Mouse (Mus musculus) left cerebral cortex, adult 2 months (tissue): ENCODE results near the gene Rapgef4. TPM values are rescaled to one million over a fixed set of nuclear protein-coding genes. Genes with fewer than 3 reads are reported as not detected.

ENCODE experiments used
- DNase-seq, 2 experiments: peaks; one replicate each; pipeline ENCODE4 v3.0.0; 2021 to 2022; ENCODE audit warnings: low spot score in 2 of 2, mixed read lengths in 1 of 2; ENCODE audit errors: extremely low spot score in 1 of 2
- H3K27ac ChIP-seq: fragments of 200-600 bp; 2 replicates; pipeline ENCODE4 v1.8.1; 2022
- H3K4me3 ChIP-seq: fragments of 200-600 bp; 2 replicates; pipeline ENCODE4 v1.8.1; 2022
- CTCF ChIP-seq: fragments of 200-600 bp; IDR thresholded peaks from 2 replicates; pipeline ENCODE4 v1.8.1; 2022; ENCODE audit warnings: antibody characterized with exemption, mild to moderate bottlenecking, moderate library complexity
- intact Hi-C: fragments of 180-260 bp; cut with DNase I; formaldehyde crosslinking; loops from one replicate; pipeline ENCODE4 v1.15.1; 2025
- total RNA-seq, 2 experiments: library from RNA; stranded (reverse); gene quantifications; 2 replicates each; pipeline ENCODE4 v1.2.3; 2021

Gene Rapgef4
- total RNA-seq, 2 experiments from 2014 or later = 442 to 451 TPM

DNA sequence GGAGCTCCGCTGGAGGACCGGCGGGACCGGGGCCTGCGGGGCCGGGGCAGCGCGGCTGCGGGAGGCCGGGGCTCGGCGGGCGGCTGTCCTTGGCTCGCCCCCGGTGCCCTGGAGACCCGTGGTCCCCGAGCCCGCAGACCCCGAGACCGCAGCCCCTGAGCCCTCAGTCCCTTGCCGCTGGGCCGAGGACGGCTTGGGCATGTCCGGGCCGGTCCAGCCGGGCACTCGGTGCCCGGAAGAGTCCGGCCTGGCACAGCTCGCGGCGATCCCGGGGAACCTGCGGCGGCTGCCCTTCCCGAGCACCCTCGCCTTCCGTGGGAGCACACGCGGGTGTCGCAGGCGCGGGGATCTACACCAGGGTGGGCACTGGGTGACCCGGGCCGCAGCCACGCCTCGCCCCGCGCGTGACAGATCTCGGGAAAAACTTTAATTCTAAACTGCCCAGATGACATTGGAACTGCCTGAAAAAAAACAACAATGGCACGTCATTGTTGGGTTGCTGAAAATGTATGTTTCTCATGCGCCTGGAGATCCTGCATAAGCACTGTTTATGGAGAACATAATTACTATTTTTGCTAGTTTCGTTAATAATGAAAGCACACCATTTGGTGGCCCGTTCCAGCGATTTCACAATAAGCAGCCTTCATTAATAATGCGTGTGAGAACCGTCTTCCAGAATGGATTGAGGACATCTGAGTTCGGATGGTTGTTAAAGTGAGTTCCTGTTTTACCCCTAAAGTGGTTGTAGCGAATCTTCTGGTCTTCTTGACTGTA lies 305.0 kb downstream of the Rapgef4 start:
- peak overlapping the region; percentile 77 for H3K4me3 ChIP-seq
- no peak for TF ChIP-seq CTCF
- peak overlapping the region; percentile 53 for H3K27ac ChIP-seq
- DNase-seq = no peak
- intact Hi-C loops = no loop called here

DNA sequence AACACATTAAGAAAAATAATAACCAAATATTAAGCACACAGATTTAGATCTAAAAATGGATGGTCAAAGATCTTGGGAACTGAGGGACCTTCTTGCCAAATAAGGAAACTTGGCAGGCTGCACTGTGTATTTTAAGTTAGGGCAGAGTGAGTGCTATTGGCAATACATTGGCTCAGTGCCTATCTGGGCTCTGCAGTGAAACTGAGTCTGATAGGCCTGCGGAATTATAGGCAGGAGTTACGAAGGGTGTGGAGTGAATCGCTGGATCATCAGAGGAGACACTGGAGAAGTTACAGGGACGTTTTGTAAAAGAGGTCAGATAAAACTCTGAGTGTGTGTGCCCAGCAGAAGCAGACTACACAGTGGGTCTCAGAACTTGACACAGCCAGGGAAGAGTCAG lies 306.1 kb downstream of the Rapgef4 start:
- H3K27ac ChIP-seq = no peak overlapping the region
- no peak for DNase-seq
- TF ChIP-seq CTCF = no peak
- H3K4me3 ChIP-seq = no peak overlapping the region
- intact Hi-C loops = no loop called here

DNA sequence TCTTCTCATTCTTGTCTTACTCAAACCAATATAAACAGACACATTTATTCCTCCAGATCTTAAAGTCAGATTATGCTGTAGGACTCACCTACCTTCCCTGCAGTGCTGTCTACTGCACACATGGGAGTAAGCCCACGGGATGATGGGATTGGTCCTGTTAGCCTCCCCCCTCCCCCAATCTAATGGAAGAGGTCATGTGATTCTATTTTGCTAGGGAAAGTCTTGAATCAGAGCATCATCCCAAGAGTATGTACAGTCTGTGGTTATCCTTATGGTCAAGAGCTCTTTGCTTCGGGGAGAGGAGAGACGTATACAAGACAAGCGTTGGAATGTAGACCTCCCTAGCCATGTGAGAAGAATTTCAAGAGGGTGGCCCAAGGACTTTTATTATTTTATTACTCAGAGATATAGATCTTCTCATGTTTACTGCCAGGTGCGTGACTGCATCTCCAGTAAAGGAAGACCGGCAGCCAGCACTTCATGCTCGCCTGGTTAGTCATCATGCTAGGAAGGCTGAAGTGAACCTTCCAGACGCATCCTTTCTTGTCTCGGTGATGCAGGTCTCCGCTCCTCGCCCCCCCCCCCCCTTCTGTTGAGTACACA lies 308.0 kb downstream of the Rapgef4 start:
- TF ChIP-seq CTCF = no peak

DNA sequence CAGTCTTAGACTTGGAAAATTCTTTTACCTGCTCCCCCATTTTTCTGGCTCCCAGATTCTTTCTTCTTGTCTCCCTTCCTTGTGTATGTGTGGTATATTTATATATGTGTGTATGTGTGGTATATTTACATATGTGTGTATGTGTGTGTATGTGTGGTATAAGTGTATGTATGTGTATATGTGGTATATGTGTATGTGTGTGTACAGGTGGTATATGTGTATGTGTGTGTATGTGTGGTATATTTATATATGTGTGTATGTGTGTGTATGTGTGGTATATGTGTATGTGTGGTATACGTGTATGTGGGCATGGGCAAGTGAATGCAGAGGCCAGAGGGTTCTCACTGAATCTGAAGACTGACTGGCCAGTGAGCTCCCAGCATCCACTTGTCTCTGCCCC lies 310.1 kb downstream of the Rapgef4 start:
- H3K27ac ChIP-seq = no peak overlapping the region
- no peak for TF ChIP-seq CTCF
- intact Hi-C loops = no loop called here
- H3K4me3 ChIP-seq = no peak overlapping the region
- no peak for DNase-seq

More for the DNA sequence above, 308.0 kb downstream of the Rapgef4 start:
- H3K4me3 ChIP-seq = no peak overlapping the region
- intact Hi-C loops = no loop called here
- no peak for DNase-seq
- H3K27ac ChIP-seq = no peak overlapping the region

DNA sequence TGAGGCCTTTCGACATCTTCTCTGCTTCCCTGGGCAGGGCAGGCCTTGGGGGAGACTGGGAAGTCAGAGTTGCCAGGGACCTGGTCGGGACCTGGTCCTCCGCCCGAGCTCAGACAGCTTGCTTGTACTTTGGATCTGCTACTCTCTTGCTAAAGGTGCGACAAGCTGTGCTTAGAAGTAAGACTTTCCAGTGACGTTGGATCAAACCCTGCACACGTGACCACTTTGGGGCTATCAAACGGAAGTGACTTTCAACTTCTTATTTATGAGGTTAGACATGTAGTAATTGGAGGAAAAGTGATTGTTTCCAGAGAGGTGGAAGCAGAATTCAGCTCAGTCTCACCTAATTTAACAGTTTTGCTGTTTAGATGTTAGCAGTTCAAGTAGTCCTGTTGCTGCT lies 311.5 kb downstream of the Rapgef4 start:
- no peak overlapping the region for H3K4me3 ChIP-seq
- TF ChIP-seq CTCF = no peak
- H3K27ac ChIP-seq = no peak overlapping the region
- intact Hi-C loops = no loop called here
- DNase-seq = no peak

DNA sequence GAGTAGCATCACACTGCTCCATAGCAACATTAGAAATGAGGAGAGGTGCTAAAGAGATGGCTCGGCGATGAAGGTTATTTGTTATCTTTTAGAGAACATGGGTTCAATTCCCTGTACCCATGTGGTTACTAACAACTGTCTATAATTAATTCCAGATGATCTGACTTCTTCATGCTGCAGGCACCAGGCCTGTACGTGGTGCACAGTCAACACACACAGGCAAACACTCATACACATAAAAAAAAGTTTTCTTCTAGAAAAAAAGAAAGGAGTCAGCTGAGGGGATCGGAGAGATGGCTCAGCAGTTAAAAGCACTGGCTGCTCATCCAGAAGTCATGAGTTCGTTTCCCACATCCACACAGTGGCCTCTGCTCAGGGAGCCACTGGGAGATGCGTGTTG lies 314.0 kb downstream of the Rapgef4 start:
- intact Hi-C loops = loop anchor here (5.0 kb wide), 1 partner anchor 58 kb away; no protein-coding TSS in a partner anchor
- no peak for DNase-seq
- H3K4me3 ChIP-seq = no peak overlapping the region
- no peak for TF ChIP-seq CTCF
- H3K27ac ChIP-seq = no peak overlapping the region

DNA sequence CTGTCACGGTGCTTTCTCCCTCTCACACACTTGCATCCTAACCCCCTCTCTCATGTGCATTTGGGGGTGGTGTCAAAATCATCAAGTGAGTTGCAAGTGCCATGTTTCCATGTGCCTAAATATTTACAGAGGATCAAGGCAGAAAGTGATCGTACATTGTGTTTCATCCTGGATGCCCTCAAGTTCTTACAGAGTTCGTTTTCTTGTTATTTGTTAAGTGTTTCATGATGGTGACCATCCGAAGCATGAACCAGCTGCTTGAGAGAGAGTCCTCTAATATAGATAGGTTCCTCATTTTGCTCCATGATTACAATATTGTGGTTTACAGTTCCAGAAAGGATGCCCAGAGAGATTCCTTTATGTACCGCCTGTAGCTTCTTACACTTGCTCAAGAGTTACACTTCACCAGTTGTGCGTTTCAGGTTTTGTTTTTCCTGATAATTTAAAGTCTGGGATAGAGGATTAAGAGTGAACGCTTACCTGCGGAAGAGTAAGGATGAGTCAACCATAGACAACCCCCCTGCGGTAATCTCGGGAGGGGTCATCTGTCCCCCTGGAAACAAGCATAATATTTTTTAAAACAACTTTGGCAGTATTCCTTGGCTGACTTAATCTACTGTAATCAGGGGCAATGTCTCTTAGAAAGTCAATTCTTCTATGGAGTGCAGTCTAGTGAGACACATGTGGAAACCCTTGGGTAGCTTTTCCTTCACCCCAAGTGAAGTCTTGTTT lies 316.1 kb downstream of the Rapgef4 start:
- intact Hi-C loops = loop anchor here (5.0 kb wide), 1 partner anchor 60 kb away; no protein-coding TSS in a partner anchor
- Histone ChIP-seq H3K27ac (no peak overlapping the region), H3K4me3 (no peak overlapping the region; the same call in 1 of the 2 replicates)
- TF ChIP-seq CTCF = no peak
- no peak for DNase-seq

DNA sequence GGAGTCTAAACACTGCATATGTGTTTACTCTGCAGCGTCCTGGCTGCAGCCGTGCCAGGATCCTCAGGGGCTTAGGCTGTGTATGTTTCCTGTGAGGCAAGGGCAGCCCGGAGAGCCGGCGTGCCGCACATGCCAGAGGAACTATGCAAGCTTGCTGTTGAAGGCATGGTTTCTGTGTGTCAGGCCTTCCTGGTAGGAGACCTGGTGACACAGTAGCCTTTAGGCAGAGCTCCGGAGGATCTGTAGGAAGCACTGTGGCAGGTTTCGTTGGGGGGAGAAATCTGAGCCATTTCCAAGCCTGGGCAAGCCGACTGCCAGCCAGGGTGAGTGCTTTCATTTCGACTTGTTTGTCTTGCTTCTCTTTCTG lies 316.7 kb downstream of the Rapgef4 start:
- peak overlapping the region; percentile 48 for H3K27ac ChIP-seq
- H3K4me3 ChIP-seq = peak overlapping the region; percentile 18
- no peak for TF ChIP-seq CTCF
- intact Hi-C loops = loop anchor here (1.0 to 5.0 kb wide), 2 partner anchors 60 to 93 kb away; no protein-coding TSS in a partner anchor
- DNase-seq = no peak

DNA sequence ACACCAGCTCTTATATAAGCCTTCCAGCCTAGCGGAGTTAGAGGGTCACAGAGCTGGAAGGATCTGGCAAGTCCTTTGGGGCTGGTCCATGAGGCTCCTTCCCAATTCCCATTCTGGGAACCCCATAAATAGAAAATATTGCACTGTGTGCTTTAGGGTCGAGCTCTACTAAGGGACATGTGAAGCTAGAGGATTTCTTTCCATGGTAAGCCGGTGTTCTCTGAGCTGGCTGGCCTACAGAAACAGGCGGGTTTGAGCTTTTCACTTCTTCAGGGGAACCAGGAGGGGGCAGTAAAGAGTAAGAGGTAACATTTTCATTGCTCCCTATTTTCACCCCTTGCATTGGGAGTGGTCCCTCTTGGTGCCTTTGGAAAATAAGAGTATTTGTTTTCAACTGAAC lies 317.4 kb downstream of the Rapgef4 start:
- peak; percentile 82 for TF ChIP-seq CTCF
- intact Hi-C loops = loop anchor here (1.0 to 5.0 kb wide), 2 partner anchors 61 to 92 kb away; no protein-coding TSS in a partner anchor
- Histone ChIP-seq H3K4me3 (peak overlapping the region; percentile 18), H3K27ac (peak overlapping the region; percentile 48; the same call in 1 of the 2 replicates)
- no peak for DNase-seq

DNA sequence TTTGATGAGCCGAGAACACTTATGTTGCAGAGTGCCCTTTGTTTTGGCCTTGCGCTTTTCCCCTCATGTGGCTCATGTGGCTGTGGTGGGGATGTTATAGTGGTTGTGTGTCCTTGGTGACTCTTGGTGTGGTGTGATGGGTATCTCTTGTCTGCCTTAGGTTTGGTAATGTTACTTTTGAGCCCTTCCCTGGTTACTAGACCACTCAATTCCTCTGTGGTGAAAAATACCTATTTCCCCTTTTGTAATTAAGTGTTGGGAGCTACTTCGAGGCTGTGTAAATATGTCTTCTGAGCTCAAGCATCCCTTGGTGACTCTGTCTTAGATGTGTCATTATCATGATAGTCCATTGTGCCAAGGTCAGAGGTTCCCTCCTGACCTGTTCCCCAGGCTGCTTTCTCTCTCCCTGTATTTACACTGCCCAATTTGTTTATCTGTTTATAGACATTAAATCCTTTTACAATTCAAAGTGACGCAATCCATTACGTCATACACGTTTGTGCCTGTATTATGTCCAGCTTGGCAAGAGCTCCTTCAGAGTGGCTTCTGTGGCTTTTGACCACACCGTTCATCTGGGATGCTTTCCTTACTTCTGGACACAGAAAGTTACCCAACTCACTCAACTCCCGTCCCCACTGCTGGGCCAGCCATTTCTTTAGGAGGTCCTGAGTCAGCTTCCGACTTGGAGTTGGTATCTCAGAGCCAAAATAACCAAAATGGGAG lies 320.3 kb downstream of the Rapgef4 start:
- no peak overlapping the region for H3K27ac ChIP-seq
- intact Hi-C loops = no loop called here
- H3K4me3 ChIP-seq = no peak overlapping the region
- no peak for TF ChIP-seq CTCF
- DNase-seq = no peak

DNA sequence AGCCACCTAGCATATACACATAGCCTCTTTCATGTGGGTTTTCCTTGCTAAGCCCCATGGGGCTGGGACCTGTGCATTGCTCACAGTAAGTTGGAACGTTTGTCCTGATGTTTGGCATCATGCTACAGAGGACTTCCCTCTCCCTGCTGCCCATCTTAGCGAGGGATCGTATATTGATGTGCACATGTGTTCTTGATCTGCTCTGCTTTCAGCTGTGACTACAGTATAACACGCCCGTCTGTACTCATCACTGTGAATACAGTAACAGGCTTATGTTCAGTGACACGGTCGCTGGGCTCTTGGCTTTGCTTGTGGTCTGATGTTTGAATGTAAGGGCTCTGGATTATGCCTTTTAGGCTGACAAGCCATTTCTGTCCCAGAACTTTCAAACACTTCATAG lies 324.7 kb downstream of the Rapgef4 start:
- H3K27ac ChIP-seq = no peak overlapping the region
- no peak for DNase-seq
- intact Hi-C loops = no loop called here
- no peak for TF ChIP-seq CTCF
- H3K4me3 ChIP-seq = no peak overlapping the region

Other genes starting within 250 kb of the Rapgef4 start
- 10 to 100 TPM; 26.1 to 27.6 TPM for gene Itga6, start 235.6 kb upstream of the Rapgef4 start, total RNA-seq
- 10 to 100 TPM; 42.4 to 51.1 TPM for gene Pdk1, start 108.0 kb upstream of the Rapgef4 start, total RNA-seq